Mouse (Mus musculus): ENCODE results near the gene Ddx39.

Ddx39 gene

DNA sequence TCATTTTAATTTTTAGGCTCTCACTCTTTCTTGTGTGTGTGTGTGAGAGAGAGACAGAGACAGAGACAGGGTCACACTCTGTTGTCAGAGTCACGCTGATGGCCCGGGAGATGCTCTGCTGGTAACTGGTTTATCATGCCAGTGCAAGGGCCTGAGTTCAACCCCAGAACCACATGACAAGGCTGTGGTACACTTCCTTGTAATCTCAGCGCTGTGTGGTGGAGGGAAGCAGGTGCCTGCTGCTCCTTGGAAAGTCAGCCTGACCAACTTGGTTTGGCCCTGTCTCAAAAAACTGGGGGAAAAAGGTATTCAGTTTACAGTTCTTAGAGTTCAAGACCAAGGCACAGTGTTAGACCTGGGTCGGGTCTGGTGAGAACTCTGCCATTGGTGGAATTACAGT lies 52.5 kb downstream of the Ddx39 start:
- DNase-seq (ENCODE audit: inconsistent ontology term) = no peak

DNA sequence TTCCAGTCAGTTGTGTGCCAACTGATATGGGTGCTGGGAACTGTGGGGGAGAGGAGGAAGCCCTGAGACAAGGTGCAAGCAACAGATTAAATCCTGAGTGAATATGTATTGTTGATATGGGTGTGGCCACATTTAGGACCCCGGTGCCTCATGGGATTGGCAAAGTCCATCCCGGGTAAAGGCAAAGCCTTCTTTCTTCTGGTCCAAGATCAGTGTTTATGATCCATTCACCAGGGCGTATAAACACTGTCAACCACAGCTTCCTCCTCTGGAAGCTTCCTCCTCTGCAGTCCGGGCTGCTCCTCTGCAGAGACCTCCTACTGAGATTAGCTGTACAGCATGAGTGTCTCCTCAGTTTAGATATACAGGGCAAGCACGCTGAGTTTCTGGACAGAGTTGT lies 53.5 kb downstream of the Ddx39 start:
- no peak for DNase-seq (ENCODE audit: inconsistent ontology term)

DNA sequence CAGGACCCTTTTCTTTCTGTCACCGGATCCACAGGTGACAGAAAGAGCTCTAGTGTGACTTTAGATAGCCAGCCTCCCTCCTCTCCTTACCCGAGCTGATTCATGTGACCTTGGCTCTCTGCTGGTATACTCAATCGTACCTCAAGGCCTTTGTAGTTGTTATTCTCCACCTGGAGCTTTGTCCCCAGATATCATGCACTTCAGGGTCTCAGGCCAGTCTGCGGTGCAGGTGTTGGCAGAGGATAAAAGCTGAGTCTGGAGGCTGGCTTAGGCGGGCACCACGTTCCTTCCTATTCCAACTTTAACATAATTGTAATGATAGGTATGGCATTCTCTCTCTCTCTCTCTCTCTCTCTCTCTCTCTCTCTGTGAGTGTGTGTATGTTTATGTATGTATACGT lies 54.7 kb downstream of the Ddx39 start:
- DNase-seq (ENCODE audit: inconsistent ontology term) = no peak

DNA sequence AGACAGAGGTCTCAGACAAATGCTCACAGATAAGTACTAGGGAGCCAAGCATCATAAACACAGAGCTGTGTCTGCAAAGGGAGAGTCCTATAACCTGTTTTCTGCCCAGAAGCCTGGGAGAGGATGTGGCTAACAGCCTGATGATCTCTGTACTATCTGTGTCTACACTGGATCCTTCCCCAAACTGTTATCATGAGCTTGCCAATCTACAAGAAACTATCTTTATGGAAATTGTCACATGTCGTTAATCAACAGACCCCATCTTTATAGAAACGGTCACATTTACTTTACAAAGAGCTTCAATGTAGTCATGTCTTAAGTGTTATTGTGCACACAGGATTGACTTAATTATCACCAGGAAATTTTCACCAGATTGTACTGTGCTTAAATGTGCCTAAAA lies 55.7 kb downstream of the Ddx39 start:
- DNase-seq (ENCODE audit: inconsistent ontology term) = no peak

DNA sequence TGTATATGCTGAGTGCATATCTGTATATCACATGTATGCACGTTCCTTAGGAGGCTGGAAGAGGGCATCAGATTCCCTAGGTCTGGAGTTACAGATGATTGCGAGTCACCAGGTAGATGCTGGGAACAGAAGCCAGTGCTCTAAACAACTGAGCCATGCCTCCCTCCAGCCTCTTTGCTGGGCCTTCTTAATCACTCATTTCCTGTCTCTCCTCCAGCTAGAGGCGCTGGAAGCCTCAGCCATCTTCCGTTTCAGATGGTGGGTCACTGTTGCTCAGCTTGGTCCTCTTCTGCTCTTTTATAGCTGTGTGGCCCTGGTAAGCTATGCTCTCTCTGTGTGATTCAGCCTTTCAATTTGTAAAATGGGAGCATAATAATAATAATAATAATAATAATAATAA lies 56.8 kb downstream of the Ddx39 start:
- no peak for DNase-seq (ENCODE audit: inconsistent ontology term)

DNA sequence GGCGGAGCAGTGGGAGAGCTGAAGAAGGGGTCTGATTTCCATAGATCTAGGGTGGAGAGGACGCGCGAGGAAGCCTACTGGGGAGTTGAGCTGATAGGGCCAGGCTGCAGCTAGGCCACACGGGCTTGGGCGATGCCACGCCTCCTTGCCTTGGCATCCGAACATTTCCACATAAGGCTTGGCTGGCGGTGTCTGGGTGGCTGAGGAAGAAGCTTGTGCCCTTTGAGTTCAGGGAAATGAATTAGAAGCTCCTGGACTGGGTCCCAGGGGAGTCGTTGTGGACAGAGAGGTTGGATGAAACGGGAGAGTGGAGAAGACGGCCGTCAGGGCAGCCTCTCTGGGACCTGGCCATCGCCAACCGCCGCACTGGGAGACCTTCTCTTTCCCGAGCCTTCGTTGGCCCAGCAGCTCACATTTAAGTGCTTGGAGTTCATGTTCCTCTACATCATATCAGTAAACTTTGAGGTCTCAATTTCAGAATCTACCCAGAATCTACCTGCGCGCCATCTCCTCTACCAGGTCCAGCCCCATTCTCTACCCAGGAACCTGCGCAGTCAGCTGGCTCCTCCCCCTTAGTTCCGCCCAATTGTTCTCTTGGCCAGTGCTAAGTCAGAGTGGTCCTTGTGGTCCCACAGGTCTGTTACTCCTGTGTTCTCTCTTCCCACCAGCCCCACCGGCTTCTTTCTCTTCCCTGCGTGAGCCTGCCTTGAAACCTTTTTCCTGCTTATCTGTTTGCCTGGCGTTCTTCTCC lies 57.9 kb downstream of the Ddx39 start:
- peak; percentile 46 for DNase-seq (ENCODE audit: inconsistent ontology term)

DNA sequence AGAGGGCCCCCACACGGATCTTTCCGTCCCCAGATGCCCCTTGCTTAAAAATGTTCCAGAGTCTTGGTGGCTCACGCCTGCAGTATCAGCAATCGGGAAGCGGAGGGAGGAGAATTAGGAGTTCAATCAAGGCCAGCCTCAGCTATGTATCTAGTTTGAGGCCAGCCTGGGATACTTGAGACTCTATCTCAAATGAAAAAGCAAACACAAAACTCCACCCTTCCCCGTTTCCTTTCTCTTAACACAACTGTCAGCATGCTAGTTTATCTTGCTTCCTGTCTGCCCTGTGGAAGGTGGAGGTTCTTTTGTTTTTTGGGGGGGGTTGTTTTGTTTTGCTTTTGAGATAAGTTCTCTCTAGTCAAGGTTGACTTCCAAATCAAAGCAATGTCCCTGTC lies 58.5 kb downstream of the Ddx39 start:
- no peak for DNase-seq (ENCODE audit: inconsistent ontology term)

DNA sequence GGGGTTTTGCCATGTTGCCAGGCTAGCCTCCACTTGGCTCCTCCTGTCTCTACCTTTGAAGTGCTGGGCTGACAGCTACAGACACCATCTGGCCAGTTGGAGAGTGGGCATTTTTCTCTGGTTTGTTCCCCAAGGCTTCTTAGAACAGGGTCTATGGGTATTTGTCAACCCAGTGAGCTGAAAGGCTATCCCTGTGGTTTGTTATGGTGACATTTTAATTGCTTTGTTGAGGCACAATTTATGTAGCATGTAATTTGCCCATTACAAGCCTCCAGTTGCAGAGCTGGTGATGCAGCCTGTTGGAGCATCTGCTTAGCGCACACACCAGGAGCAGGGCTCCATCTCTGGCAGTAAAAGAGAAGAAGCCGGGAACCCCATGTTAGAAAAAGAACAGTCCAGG lies 59.2 kb downstream of the Ddx39 start:
- DNase-seq (ENCODE audit: inconsistent ontology term) = no peak
